Mouse (Mus musculus) thymus, postnatal 0 days (tissue): ENCODE measurements around the gene Xrcc5. TPM values are rescaled to one million over a fixed set of nuclear protein-coding genes. Genes with fewer than 3 reads are reported as not detected.

Experiments used
- DNase-seq: peaks from one replicate; pipeline ENCODE4 v3.0.0-alpha.2; 2015; ENCODE audit warnings: low spot score
- polyA plus RNA-seq: library from polyadenylated mRNA; unstranded; fragments of >200 nt; fragmentation: Nextera tagmentation; extraction: Ambion mirVana; gene quantifications from 2 replicates; pipeline ENCODE4 v1.2.1, GENCODE M21; 2015

Gene Xrcc5
- 51.1 and 53.0 TPM in 2 replicates for polyA plus RNA-seq

DNA sequence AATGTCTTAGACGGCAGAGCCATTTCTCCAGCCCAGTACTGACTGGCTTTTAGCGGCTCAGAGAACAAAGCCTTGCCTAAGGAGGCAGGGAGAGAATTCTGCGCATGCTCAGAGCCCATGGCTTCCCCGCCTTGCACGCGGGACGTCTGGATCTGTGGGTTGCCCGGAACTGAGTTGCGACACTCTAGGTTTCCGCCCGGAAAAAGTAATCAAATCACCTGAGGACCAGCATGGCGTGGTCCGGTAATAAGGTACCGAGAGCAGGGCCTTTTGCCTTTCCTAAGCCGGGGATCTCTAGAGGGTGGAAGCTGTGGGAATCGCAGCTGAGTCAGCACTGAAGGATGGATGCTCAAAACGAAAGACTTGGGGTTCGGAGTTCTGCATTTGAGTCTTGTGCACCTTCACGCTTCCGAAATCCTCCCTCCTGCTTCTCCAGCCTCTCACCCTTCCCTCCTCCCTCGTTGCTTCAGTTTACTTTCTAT is at the start of gene Xrcc5:
TSS of gene Xrcc5 (plus strand) at position 105 of the 482 bp plus-strand sequence.
- peak; percentile 95 for DNase-seq

DNA sequence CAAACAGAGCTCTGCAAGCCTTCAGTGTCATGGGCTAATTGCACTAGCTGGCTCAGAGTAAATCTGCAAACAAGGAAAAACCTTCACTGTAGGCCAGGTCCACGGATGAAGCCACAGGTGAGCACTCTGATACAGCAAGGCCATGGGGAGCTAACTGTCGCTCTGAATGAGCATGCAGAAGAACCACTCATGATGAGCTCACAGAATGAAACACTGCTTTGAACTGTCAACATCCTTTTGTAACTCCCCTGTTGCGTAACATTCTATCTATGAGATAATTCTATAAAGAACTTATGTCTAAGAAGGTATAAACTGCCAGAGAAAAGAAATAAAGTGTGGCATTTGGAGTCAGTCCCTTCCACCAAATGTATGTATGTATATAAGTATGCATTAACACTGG is 44.1 kb upstream of the Xrcc5 start:
- DNase-seq = no peak

DNA sequence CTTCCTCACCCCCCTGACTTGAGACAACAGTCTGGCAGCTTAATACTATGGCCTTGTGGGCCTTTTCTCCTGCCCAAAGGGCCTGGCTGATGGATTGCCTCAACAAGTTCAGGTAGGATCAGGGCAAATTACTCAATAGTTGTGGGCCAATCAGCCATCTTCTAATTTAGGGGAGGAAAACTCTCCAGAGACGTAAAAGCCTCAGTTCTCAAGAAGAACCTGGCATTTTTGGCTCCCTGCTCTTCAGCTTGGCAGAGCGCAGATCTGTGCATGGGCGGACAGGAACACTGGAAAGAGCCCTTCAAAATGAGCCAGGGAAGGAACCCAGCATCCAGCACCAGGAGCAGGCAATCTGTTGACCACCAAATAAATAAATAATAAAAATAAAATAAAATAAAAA is 29.1 kb upstream of the Xrcc5 start:
- no peak for DNase-seq

DNA sequence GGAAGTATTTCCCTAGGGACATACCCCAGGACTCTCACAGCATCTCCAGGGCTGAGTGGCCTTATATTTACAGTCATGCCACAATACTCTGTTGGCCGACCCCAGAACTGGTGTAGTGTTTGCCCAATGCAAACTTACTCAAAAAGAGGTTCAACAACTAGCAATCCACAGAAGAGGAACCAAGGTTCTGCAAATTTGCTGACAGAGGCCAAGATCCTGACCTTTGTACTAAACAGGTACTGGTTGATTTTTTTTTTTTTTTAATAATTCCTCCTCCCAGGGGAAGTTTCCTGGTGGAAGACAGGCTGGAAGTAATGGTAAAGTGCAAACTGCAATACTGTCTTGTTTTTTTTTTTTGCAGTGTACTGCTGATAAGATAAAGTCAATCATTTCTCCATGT is 24.6 kb upstream of the Xrcc5 start:
- DNase-seq = no peak

DNA sequence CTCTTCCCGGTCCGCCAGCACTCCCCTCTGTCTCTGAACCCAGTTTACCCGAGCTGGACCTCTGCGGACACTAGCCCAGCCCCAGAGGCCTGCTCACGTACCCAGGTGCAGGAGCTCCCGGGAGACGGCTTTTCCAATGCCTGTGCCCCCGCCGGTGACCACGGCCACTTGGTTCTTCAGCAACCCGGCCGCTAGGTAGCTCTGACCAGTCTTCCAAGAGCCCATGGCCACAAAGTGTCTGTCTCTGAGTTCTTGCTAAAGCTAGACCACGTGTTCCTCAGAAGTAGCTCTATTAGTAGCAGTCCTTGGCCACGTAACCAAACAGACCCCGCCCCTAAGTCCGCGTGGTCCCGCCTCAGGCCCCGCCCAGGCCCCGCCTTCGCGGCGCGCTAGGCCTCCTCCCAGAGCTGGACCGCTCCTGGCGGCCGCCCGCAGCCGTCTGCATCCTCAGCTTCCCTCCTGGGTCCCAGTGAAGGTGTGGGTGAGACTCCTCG is 23.2 kb upstream of the Xrcc5 start, which contains the start of the genes Pecr and Tmem169:
TSS of gene Pecr (minus strand) at position 323 of the 494 bp plus-strand sequence.
TSS of gene Tmem169 (plus strand) at position 378 of the 494 bp plus-strand sequence.
- DNase-seq = peak; percentile 67

DNA sequence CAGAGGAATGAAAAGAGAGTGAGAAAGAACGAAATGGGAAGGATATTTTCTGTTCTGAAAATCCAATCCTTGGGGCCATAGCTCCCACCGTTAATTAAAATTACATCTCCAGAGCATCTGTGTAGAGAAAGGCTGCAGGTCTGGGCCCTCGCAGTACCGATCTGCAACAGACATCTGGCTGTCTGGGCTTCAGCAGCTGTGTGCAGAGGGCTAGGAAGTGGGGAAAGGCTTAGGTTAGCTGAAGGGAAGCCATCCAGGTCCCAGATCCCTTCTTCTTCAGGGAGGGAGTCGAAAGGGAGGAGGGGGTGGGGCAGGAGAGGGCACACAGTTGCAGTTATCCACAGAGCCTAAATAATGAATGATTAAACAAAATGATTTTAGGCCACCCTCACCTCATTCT is 22.7 kb upstream of the Xrcc5 start:
- no peak for DNase-seq

DNA sequence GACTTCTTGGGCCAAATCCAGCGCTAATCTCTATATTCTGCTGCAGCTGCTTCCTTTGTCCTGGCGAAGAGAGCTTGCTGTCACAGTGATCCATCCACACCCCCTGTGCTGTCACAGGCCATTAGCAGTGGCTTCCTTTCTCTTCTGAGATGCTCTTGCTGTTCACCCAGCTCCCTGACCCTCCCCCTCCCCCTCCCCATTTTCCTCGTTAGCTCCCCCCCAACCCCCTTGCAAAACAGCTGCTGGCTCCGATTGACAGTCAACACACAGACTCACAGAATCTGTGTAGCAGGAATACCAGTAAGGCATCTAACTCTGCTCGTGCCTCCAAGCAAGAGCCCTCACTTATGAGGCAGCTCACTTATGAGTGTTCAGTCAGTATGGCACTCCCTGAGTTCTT is 20.3 kb upstream of the Xrcc5 start:
- no peak for DNase-seq

DNA sequence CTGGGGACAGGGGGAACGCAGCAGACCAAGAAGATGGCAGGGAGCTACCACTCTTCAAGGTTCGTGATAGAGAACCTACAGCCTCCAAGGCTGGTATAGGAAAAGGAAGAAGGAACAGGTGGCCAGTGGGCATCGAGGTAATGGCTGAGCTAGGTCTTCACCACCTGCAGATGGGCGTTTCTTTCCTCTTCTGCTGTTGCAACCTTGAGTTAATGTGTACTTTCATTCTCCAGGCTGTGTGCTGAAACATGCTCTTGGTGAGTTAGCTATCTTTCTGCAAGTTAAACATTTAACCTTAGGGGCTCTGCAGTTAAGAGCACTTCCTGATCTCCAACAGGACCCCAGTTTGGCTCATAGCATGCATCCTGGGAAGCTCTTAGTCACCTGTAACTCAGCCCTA is 19.3 kb upstream of the Xrcc5 start:
- DNase-seq = no peak

DNA sequence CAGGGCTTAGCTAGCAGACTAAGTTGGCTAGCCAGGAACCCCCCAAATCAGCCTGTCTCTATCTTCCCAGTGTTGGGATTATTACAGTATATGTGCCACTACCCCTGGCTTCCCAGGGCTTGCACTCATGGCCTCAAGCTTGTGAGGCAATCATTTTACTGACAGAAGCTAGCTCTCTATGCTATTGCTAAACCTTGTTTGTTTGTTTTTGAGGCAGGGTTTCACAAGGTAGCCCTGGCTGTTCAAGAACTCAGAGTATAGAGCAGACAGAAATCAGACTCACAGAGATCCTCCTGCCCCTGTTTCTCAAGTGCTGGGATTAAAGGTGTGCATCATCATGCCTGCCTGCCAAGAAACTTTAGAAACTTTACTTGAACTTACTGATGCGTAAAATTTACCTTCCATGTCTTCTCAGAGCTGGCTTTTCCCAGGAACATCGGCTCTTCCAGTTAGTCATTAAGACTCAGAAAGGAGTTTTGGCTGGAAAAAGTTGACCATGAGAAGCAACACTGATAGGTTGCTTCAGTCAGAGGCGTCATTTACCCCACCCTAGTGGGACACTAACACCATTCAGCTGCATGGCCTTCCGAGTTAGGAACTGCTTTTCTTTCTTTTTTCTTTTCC is 18.6 kb upstream of the Xrcc5 start:
- DNase-seq = no peak

DNA sequence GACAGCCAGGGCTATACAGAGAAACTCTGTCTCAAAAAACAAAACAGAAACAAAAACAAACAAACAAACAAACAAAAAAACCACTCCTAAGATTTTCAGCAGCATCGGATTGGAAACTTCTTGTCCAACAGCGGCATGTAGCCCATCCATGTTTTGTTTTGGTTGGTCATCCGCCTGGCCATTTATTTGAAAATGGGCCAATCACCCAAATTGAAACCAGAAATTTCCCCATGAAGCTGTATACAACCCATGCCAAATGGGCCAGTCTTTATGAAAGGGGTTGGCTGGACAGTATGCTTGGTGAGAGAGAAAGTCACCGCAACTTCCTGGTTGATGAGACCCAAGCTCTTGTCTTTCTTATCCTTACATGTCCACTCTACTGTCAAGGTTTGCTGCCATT is 16.3 kb upstream of the Xrcc5 start:
- DNase-seq = no peak

DNA sequence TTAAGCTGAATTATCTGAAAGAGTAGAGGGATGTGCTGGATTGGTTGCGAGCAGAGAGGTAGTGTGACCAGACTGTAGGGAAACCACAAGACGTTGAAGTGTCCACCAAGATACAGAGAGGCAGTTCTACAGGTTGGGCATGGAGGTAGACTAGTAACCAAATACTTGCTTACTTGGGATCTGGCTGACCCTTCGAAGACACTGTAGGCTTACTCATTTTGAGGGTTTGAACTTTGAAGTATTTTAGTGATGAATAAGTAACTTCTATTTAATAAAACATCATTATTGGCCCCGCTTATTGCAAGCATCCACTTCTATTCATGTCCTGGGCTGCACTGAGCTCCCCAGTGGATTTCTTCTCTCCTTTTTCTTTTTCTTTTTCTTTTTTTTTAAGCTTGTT is 15.8 kb upstream of the Xrcc5 start:
- no peak for DNase-seq

DNA sequence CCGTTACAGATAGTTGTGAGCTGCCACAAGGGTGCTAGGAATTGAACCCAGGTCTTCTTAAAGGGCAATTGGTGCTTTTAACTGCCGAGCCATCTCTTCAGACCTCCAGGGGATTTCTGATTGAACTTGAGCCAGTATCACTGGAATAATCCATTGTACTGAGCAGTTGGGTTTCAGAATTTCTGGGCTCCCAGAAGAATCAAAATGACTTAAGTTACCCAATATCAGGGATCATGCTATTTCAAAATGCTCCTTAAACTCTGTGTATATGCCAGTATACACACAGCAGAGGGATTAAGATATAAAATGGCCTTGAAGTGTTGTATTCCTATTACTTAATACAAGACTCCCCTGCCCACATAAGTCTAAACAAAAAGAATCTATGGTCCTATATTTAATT is 15.3 kb upstream of the Xrcc5 start:
- DNase-seq = no peak

DNA sequence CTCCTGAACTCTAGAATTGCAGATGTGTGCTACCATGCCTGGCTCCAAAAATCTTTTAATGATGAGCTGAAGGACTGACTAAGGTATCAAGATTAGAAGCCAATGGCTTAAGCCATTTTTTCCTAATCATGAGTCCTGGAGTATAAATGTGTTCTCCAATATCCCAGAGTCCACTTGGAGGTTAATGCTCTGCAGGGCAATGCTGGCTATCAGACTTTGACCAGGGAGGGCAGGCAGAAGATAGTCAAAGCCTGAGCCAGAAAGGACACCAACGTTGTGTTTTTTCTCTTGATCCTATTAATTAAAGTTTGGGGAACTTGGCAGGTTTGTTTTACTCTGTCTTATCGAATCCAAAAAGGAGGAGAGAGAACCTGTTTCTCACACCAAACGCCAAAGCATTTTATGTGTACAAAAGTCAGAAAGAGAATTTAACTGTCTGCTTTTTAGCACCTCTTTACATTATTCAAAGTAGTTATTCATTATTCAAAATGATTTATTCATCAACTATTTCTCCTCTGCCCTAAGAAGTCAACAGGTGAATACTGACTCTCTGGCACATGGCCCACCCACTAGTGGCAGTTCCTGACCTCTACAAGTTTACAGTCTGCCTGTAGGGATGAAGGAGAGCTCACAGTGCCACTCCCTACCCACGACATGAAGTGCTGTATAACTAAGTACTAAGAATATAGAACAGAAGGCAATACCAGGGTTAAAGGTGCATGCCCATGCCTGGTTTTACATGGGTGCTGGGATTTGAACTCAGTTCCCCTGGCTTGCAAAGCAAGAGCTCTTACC is 13.2 kb upstream of the Xrcc5 start:
- no peak for DNase-seq

DNA sequence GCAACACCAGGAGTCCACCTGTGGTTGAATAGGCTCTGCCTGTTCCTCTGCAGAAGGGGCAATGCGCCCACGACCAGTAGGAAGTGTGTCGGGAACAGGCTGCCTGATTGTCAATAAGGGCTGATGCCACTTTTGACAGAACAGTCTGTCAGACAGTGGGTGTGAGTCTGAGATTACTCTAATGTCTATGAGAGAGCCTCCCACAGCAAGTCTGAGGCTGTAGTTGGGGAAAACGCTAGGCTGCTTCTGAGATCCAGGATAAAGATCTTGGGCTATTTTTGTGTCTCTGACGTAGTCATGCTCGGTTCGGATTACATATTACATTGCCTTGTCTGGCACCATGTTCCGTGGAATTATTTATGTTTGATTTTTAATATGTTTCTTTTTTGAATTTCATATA is 11.5 kb upstream of the Xrcc5 start:
- no peak for DNase-seq

DNA sequence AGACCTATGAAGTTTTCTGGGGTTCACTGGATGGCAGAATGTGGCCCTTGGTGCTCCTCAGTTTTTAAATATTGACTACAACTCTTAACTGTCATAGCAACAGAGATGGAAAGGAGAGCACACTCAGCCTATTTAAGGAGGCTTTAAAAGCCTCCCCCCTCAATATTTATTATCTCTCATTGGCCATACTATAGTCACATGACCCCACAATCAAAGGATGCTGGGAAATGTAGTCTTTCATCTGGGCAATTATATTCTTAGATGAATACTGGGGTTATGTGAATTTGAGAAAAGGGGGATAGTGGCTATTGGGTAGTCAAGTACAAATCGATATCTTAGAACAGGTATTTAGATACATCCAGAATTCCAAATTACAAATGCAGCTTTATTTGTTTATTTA is 5.4 kb upstream of the Xrcc5 start:
- no peak for DNase-seq

DNA sequence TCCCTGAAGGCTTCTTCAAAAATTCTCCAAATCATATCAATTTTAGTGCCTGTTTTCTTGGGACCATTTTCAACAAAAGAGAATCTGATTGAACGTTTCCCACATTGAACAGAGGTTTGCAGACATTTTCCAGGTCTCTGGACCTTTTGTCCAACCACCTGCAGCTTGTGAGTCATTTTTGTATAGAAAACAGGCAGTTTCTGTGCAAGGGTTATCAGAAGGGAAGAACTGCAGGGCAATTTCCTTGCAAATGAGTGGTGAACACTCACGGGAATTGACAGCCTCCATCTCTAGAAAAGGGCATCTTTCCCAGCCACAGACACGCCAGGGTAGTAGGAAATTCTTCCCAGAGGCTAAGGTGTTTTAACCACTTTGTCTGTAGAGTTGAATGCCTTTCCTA is 980 bp upstream of the Xrcc5 start:
- DNase-seq = no peak

DNA sequence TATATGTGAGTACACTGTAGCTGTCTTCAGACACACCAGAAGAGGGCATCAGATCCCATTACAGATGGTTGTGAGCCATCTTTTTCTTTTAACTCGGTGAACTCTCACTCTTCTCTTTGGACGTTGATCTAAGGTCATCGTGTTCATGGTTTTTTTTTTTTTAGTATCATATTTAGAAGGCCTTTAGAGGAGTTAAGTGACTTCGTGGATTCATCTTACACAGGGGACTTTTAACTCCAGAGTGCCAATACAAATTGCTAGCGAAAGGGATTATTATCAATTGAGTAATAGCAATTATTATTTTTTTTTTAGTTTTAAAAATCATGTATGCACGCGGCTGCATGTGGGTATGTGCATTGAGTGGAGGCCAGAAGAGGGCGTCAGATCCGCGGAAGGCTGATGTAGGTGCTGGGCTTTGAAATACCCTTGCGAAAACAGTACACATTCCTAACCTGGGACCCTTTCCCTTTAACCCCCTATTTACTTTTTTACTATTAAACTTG is 491 bp upstream of the Xrcc5 start:
- no peak for DNase-seq

DNA sequence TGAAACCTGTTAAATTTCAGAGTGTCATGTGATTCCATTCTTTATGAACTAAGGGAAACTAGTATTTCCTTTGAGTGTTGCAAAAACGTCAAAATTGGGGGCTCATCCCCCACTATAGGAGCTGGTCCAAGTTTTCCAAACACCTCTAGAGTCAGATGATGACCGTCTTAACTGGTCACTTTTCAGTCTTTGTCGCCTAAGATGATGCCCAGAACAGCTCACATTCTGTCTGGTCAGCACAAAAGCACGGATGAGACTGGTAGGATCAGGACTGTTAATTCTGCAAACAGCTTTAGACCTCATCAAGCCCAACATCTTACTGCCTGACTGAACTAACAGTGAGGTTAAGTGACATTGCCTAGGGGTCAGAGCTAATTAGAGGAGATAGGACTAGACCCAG is 1.7 kb downstream of the Xrcc5 start:
- no peak for DNase-seq

DNA sequence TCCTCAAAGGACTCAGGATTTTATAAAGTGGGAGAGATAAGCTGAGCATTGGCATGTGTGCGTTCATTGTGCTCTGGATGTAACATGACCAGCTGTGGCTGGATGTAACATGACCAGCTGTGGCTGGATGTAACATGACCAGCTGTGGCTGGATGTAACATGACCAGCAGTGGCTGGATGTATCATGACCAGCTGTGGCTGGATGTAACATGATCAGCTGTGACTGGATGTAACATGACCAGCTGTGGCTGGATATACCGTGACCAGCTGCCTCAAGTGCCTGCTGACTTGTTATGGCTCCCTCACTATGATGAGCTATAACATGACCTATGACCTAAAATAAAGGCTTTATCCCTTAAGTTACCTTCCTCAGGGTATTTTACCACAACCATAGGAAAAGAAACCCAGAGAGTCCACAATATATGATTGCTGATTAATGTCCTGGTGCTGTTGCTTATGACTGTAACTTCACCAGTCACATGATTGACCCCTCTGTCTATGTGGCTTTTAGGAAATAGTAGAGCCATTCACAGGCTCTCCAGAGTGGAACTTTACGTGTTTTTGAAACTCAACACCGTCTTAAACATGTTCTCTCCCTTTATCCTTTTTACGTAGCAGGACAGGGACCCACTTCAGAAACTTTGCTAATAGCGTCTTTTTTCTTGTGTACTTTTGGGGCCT is 2.7 kb downstream of the Xrcc5 start:
- DNase-seq = no peak

DNA sequence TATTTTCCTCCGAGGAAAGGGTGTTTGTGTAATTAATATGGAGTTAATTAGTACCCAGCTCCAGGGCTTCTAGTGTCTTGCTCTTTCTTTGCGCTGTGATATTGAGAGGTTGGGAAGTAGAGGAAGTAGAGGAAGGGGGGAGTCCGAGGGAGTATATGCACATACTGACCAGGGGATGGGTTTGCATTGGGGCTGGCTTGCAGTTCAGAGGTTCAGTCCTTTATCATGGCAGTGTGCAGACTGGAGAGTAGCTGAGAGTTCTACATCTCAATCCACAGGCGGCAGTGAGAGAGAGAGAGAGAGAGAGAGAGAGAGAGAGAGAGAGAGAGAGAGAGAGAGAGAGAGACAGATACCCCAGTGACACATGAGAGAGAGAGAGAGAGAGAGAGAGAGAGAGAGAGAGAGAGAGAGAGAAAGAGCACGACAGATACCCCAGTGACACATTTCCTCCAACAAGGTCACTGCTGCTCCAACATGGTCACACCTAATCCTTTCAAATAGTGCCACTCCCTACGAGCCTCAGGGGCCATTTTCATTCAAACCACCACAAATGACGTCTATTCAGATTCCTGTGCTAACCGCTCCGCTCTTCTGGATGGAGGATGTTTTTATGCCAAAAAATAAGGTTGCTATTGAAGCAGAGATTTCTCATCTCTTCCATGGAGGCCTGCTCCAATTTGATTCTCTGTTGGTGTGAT is 5.6 kb downstream of the Xrcc5 start:
- no peak for DNase-seq

DNA sequence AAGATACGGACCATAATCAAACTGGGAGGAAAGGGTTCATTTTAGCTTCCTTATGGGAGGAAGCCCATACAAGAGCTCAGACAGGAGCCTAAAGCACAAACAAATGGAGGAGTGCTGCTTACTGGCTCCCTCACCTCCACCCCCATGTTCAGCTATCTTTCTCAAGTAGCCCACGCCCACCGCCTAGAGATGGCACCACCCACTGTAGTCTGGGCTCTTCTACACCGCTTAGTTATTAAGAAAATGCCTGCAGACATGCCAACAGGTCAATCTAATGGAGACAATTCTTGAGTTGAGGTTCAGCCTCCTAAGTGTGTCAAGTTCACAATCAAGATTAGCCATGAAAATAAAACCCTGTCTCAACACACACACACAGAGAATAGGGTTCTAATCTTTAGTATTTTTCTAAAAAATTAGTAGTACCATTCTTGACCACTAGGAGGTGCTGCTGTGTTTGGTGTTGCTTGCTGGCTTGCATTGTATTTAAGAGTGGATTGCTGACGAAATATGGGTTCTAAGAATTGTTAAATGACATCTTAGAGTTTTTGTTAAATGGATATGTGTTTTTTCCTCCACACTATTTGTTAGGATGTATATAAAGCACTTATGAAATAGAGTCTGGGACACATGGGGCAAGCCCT is 6.3 kb downstream of the Xrcc5 start:
- peak; percentile 40 for DNase-seq
